Mouse (Mus musculus): ENCODE data around the gene Bok. TPM values are rescaled to one million over a fixed set of nuclear protein-coding genes. Genes with fewer than 3 reads are reported as not detected.

Bok gene
- total and polyA plus RNA-seq, 3 experiments = 0.17 TPM; not detected in 2

- Histone ChIP-seq H3K36me3 (ENCODE audit: control insufficient read depth in 1 of 2, insufficient read depth in 2 of 2, low read length in 2 of 2) (peaks cover 0 to 15% of the 10 kb centered on the region in 2 experiments; a peak in 3 of 4 replicates), H3K9ac (ENCODE audit: control insufficient read depth, low read depth, low read length, poor library complexity, severe bottlenecking) (no peak overlapping the region), H3K9me3 (replicated peaks; ENCODE audit: insufficient read depth, low read length) (no peaks in the 10 kb centered on the region), H3K4me3 (ENCODE audit: control insufficient read depth in 1 of 2, insufficient read depth in 1 of 2, low read depth in 2 of 2, low read length in 2 of 2) (no peak overlapping the region), H3K4me1 (ENCODE audit: control insufficient read depth in 1 of 2, insufficient read depth in 2 of 2, low read length in 2 of 2) (peaks cover 2 to 5% of the 10 kb centered on the region in 2 experiments; a peak in 1 of 4 replicates), H3K27ac (ENCODE audit: control insufficient read depth, low read depth, low read length) (no peak overlapping the region), H3K79me2 (ENCODE audit: control insufficient read depth, insufficient read depth, low read length, poor library complexity) (no peaks in the 10 kb centered on the region), H3K27me3 (ENCODE audit: control insufficient read depth in 1 of 2, insufficient read depth in 2 of 2, low read length in 2 of 2) (no peaks in the 10 kb centered on the region)
- TF ChIP-seq USF2 (IDR thresholded peaks at IDR 0.05; ENCODE audit: borderline replicate concordance in 1 of 2, insufficient read depth in 1 of 2, low read depth in 1 of 2, low read length in 2 of 2) = no peak
- TF ChIP-seq SMC3 (IDR thresholded peaks at IDR 0.05; ENCODE audit: low read depth, low read length) = no peak
- TF ChIP-seq ZNF384 (IDR thresholded peaks at IDR 0.05; ENCODE audit: low read depth, low read length) = no peak
- TF ChIP-seq POLR2AphosphoS2 (IDR thresholded peaks at IDR 0.05; ENCODE audit: low read length) = no peak
- TF ChIP-seq MXI1 (IDR thresholded peaks at IDR 0.05; ENCODE audit: low read depth, low read length) = no peak
- no peak for TF ChIP-seq MYB (IDR thresholded peaks at IDR 0.05; ENCODE audit: low read depth, low read length)
- no peak for DNase-seq (ENCODE audit: low read depth, low spot score)
Measured at GRCm38 (mm10) chr1:93705389-93705788, 19.9 kb downstream of the Bok start.

GRCm38 (mm10) chr1:93716166-93716565 lies 30.7 kb downstream of the Bok start:
- Histone ChIP-seq H3K9ac (ENCODE audit: control insufficient read depth, low read depth, low read length, poor library complexity, severe bottlenecking) (no peak overlapping the region), H3K27me3 (ENCODE audit: control insufficient read depth in 1 of 2, insufficient read depth in 2 of 2, low read length in 2 of 2) (no peaks in the 10 kb centered on the region), H3K4me3 (ENCODE audit: control insufficient read depth in 1 of 2, insufficient read depth in 1 of 2, low read depth in 2 of 2, low read length in 2 of 2) (no peak overlapping the region), H3K79me2 (ENCODE audit: control insufficient read depth, insufficient read depth, low read length, poor library complexity) (no peaks in the 10 kb centered on the region), H3K36me3 (ENCODE audit: control insufficient read depth in 1 of 2, insufficient read depth in 2 of 2, low read length in 2 of 2) (peaks cover 0 to 4% of the 10 kb centered on the region in 2 experiments; a peak in 2 of 4 replicates), H3K4me1 (ENCODE audit: control insufficient read depth in 1 of 2, insufficient read depth in 2 of 2, low read length in 2 of 2) (no peaks in the 10 kb centered on the region), H3K27ac (ENCODE audit: control insufficient read depth, low read depth, low read length) (no peak overlapping the region), H3K9me3 (replicated peaks; ENCODE audit: insufficient read depth, low read length) (no peaks in the 10 kb centered on the region)
- DNase-seq (ENCODE audit: low read depth, low spot score) = no peak
- TF ChIP-seq BHLHE40 (IDR thresholded peaks at IDR 0.05; ENCODE audit: borderline replicate concordance, low read depth, low read length) = no peak
- TF ChIP-seq ZC3H11A (IDR thresholded peaks at IDR 0.05; ENCODE audit: low read depth, low read length) = no peak
- TF ChIP-seq MXI1 (IDR thresholded peaks at IDR 0.05; ENCODE audit: low read depth, low read length) = no peak
- no peak for TF ChIP-seq MAX (IDR thresholded peaks at IDR 0.05; ENCODE audit: low read length)
- TF ChIP-seq ZMIZ1 (IDR thresholded peaks at IDR 0.05; ENCODE audit: low read depth, low read length) = no peak
- no peak for TF ChIP-seq RAD21 (IDR thresholded peaks at IDR 0.05; ENCODE audit: low read depth, low read length)
- TF ChIP-seq ELF1 (IDR thresholded peaks at IDR 0.05; ENCODE audit: low read depth, low read length) = no peak
- no peak for TF ChIP-seq E2F4 (IDR thresholded peaks at IDR 0.05; ENCODE audit: borderline replicate concordance, low read depth, low read length)
- no peak for TF ChIP-seq POLR2AphosphoS5 (IDR thresholded peaks at IDR 0.05; ENCODE audit: borderline replicate concordance, low read depth, low read length)
- TF ChIP-seq CTCF (IDR thresholded peaks at IDR 0.05 in 2 of 3, conservative IDR thresholded peaks at IDR 0.05 in 1 of 3; ENCODE audit: control insufficient read depth in 1 of 3, insufficient read depth in 1 of 3, low read depth in 2 of 3, low read length in 3 of 3, poor library complexity in 1 of 3, severe bottlenecking in 1 of 3) = no peak

DNA sequence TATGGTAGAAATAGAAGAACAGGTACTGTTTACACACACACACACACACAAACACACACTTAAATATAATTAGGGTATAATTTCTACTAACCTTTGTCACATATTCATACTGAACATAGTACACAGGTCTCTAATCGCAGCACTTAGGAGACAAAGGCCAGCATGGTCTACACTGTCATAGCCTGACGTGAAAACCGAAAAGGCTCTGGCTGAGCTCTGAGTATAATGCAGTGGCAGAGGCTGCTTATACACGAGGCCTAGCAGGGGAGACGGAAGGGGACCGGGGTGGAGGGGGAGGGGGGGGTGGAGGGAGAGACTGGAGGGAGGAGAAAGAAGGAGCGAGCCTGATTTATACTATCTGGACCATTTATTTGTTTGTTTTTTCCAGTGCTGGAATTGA lies 36.1 kb downstream of the Bok start:
- no peaks in the 10 kb centered on the region for H3K79me2 ChIP-seq (ENCODE audit: control insufficient read depth, insufficient read depth, low read length, poor library complexity)
- peaks cover 0 to 2% of the 10 kb centered on the region in 2 experiments; a peak in 2 of 4 replicates for H3K36me3 ChIP-seq (ENCODE audit: control insufficient read depth in 1 of 2, insufficient read depth in 2 of 2, low read length in 2 of 2)
- H3K4me3 ChIP-seq (ENCODE audit: control insufficient read depth in 1 of 2, insufficient read depth in 1 of 2, low read depth in 2 of 2, low read length in 2 of 2) = no peak overlapping the region
- no peak overlapping the region for H3K27ac ChIP-seq (ENCODE audit: control insufficient read depth, low read depth, low read length)
- H3K4me1 ChIP-seq (ENCODE audit: control insufficient read depth in 1 of 2, insufficient read depth in 2 of 2, low read length in 2 of 2) = no peaks in the 10 kb centered on the region
- no peaks in the 10 kb centered on the region for H3K27me3 ChIP-seq (ENCODE audit: control insufficient read depth in 1 of 2, insufficient read depth in 2 of 2, low read length in 2 of 2)
- no peak overlapping the region for H3K9ac ChIP-seq (ENCODE audit: control insufficient read depth, low read depth, low read length, poor library complexity, severe bottlenecking)
- H3K9me3 ChIP-seq (replicated peaks; ENCODE audit: insufficient read depth, low read length) = no peaks in the 10 kb centered on the region
- no peak for DNase-seq (ENCODE audit: low read depth, low spot score)
- TF ChIP-seq ELF1 (IDR thresholded peaks at IDR 0.05; ENCODE audit: low read depth, low read length) = no peak
- TF ChIP-seq ETS1 (IDR thresholded peaks at IDR 0.05; ENCODE audit: low read depth, low read length) = no peak
- TF ChIP-seq MYC (IDR thresholded peaks at IDR 0.05; ENCODE audit: low read depth, low read length) = no peak
- no peak for TF ChIP-seq SMC3 (IDR thresholded peaks at IDR 0.05; ENCODE audit: low read depth, low read length)
- no peak for TF ChIP-seq MEF2A (IDR thresholded peaks at IDR 0.05; ENCODE audit: extremely low read depth, insufficient replicate concordance, low read depth, low read length, poor library complexity, severe bottlenecking)
- TF ChIP-seq UBTF (IDR thresholded peaks at IDR 0.05; ENCODE audit: borderline replicate concordance, insufficient read depth, low read depth, low read length) = no peak
- TF ChIP-seq CHD1 (IDR thresholded peaks at IDR 0.05; ENCODE audit: low read depth, low read length) = no peak
- no peak for TF ChIP-seq ZKSCAN1 (IDR thresholded peaks at IDR 0.05; ENCODE audit: low read depth, low read length)
- TF ChIP-seq ZNF384 (IDR thresholded peaks at IDR 0.05; ENCODE audit: low read depth, low read length) = no peak
- TF ChIP-seq RAD21 (IDR thresholded peaks at IDR 0.05; ENCODE audit: low read depth, low read length) = no peak
- no peak for TF ChIP-seq POLR2AphosphoS2 (IDR thresholded peaks at IDR 0.05; ENCODE audit: low read length)
- TF ChIP-seq SIN3A (IDR thresholded peaks at IDR 0.05; ENCODE audit: low read length) = no peak
- TF ChIP-seq TCF12 (IDR thresholded peaks at IDR 0.05; ENCODE audit: low read depth, low read length) = no peak
- TF ChIP-seq GABPA (IDR thresholded peaks at IDR 0.05; ENCODE audit: low read depth, low read length) = no peak
- no peak for TF ChIP-seq BHLHE40 (IDR thresholded peaks at IDR 0.05; ENCODE audit: borderline replicate concordance, low read depth, low read length)
- no peak for TF ChIP-seq POLR2AphosphoS5 (IDR thresholded peaks at IDR 0.05; ENCODE audit: borderline replicate concordance, low read depth, low read length)

Data from MEL (cell line).